10 mouse cellular contexts compared by ENCODE assay signal in genomic region chr5:65348168-65348567, GRCm38 (mm10). TPM values are rescaled to one million over a fixed set of nuclear protein-coding genes. Genes with fewer than 3 reads are reported as not detected.
DNase-seq lines count a peak whose midpoint lies in the region; ATAC-seq lines count a peak whose summit lies in the region.
"Had no signal": no experiment of that assay in that cellular context is flagged by ENCODE, and none has a peak within 500 bp of the region (broad histone marks: within the 10 kb centered on the region; RNA-seq: fewer than 3 reads in every experiment).

Gene Klb (plus strand): TSS chr5:65348314.

- 0 out of 2 replicates have a peak, but pooled peaks cover 3% of the 10 kb centered on the region for H3K4me1 ChIP-seq in forebrain, embryonic 12.5 days
- peaks cover 8% of the 10 kb centered on the region for H3K4me1 ChIP-seq in forebrain, embryonic 10.5 days
- no peaks in the 10 kb centered on the region for H3K4me1 ChIP-seq in neural tube, embryonic 11.5 days (ENCODE audit: control insufficient read depth, insufficient read depth, low read length)
- H3K4me1 ChIP-seq in liver, embryonic 11.5 days (replicated peaks; ENCODE audit: control insufficient read depth, insufficient read depth, low read length) = no peaks in the 10 kb centered on the region
- H3K4me1 ChIP-seq: megakaryocyte, embryonic 14.5 days had no signal

- DNase-seq in forebrain, embryonic 10.5 days (ENCODE audit: extremely low spot score, low spot score) = no peak
- peak; percentile 30 for DNase-seq in neural tube, embryonic 11.5 days (ENCODE audit: low spot score)
- DNase-seq in neural tube, embryonic 10.5 days (ENCODE audit: extremely low spot score, low spot score) = no peak
- no peak for DNase-seq in liver, embryonic 11.5 days (ENCODE audit: low spot score)
- DNase-seq in yolk sac, embryonic 10.5 days (ENCODE audit: low spot score) = peak; percentile 87
- no peak for DNase-seq in gastrocnemius, postnatal 25 days
- DNase-seq: kidney, adult 18-20 months had no signal

- no peaks in the 10 kb centered on the region for H3K36me3 ChIP-seq in forebrain, embryonic 12.5 days (replicated peaks)
- H3K36me3 ChIP-seq in forebrain, embryonic 10.5 days (replicated peaks) = no peaks in the 10 kb centered on the region
- H3K36me3 ChIP-seq in neural tube, embryonic 11.5 days (ENCODE audit: control insufficient read depth, insufficient read depth, low read length) = no peaks in the 10 kb centered on the region
- H3K36me3 ChIP-seq in liver, embryonic 11.5 days (ENCODE audit: control insufficient read depth, insufficient read depth, low read length) = no peaks in the 10 kb centered on the region

- peak within 1 kb of the TSS; percentile 13; the same call in 1 of the 2 replicates for H3K4me2 ChIP-seq in forebrain, embryonic 12.5 days
- H3K4me2 ChIP-seq in neural tube, embryonic 11.5 days (ENCODE audit: low read depth) = peak within 1 kb of the TSS; percentile 12
- peak within 1 kb of the TSS; percentile 16; the same call in 1 of the 2 replicates for H3K4me2 ChIP-seq in liver, embryonic 11.5 days

- WGBS in forebrain, embryonic 12.5 days = 57% methylated on average over 15 of the region's 15 CpGs
- 63% methylated on average over 15 of the region's 15 CpGs for WGBS in forebrain, embryonic 10.5 days
- 17% methylated on average over 15 of the region's 15 CpGs for WGBS in neural tube, embryonic 11.5 days
- WGBS in liver, embryonic 11.5 days = 64% methylated on average over 15 of the region's 15 CpGs

- no peak within 1 kb of the TSS for H3K9ac ChIP-seq in forebrain, embryonic 12.5 days
- peak within 1 kb of the TSS; percentile 24 for H3K9ac ChIP-seq in neural tube, embryonic 11.5 days (ENCODE audit: low read length)
- no peak within 1 kb of the TSS for H3K9ac ChIP-seq in liver, embryonic 11.5 days (ENCODE audit: low read depth, low read length)

- no peak for ATAC-seq in forebrain, embryonic 12.5 days (ENCODE audit: low FRiP score)
- no peak for ATAC-seq in neural tube, embryonic 11.5 days (ENCODE audit: insufficient read depth, low FRiP score, low TSS enrichment)
- no peak for ATAC-seq in liver, embryonic 11.5 days (replicated peaks; ENCODE audit: low FRiP score)
- ATAC-seq in frontal cortex, adult (ENCODE audit: low TSS enrichment) = no peak

- H3K27ac ChIP-seq in forebrain, embryonic 12.5 days = no peak within 1 kb of the TSS
- no peak within 1 kb of the TSS for H3K27ac ChIP-seq in forebrain, embryonic 10.5 days
- H3K27ac ChIP-seq in neural tube, embryonic 11.5 days (ENCODE audit: low read depth, low read length) = no peak within 1 kb of the TSS
- no peak within 1 kb of the TSS for H3K27ac ChIP-seq in liver, embryonic 11.5 days (ENCODE audit: low read depth, low read length)

- no peak within 1 kb of the TSS for H3K4me3 ChIP-seq in forebrain, embryonic 12.5 days (replicated peaks)
- H3K4me3 ChIP-seq in forebrain, embryonic 10.5 days = no peak within 1 kb of the TSS
- no peak within 1 kb of the TSS for H3K4me3 ChIP-seq in neural tube, embryonic 11.5 days (ENCODE audit: low read depth, low read length)
- H3K4me3 ChIP-seq in liver, embryonic 11.5 days (ENCODE audit: low read depth, low read length) = peak within 1 kb of the TSS; percentile 37
- H3K4me3 ChIP-seq: megakaryocyte, embryonic 14.5 days had no signal

- H3K9me3 ChIP-seq in forebrain, embryonic 12.5 days = no peaks in the 10 kb centered on the region
- H3K9me3 ChIP-seq in forebrain, embryonic 10.5 days = no peaks in the 10 kb centered on the region
- no peaks in the 10 kb centered on the region for H3K9me3 ChIP-seq in neural tube, embryonic 11.5 days (ENCODE audit: control insufficient read depth, low read length)
- no peaks in the 10 kb centered on the region for H3K9me3 ChIP-seq in liver, embryonic 11.5 days (ENCODE audit: control insufficient read depth, low read length)
- H3K9me3 ChIP-seq: megakaryocyte, embryonic 14.5 days had no signal

- no peaks in the 10 kb centered on the region for H3K27me3 ChIP-seq in forebrain, embryonic 12.5 days
- H3K27me3 ChIP-seq in forebrain, embryonic 10.5 days (ENCODE audit: poor library complexity, severe bottlenecking) = no peaks in the 10 kb centered on the region
- H3K27me3 ChIP-seq in neural tube, embryonic 11.5 days (ENCODE audit: control insufficient read depth, insufficient read depth, low read length) = no peaks in the 10 kb centered on the region
- no peaks in the 10 kb centered on the region for H3K27me3 ChIP-seq in liver, embryonic 11.5 days (replicated peaks; ENCODE audit: control insufficient read depth, insufficient read depth, low read length)

RNA-seq across cellular contexts. Expression of gene Klb, which starts in this region (rescaled TPM):
- 0.13 TPM in 1 of 2 replicates, not detected in the other for polyA plus RNA-seq in forebrain, embryonic 12.5 days (2016; fragmentation: Nextera tagmentation; extraction: Ambion mirVana)
- polyA plus RNA-seq in forebrain, embryonic 10.5 days (2016; fragmentation: Nextera tagmentation; extraction: Ambion mirVana) = 0.04 and 0.12 TPM in 2 replicates
- 0.08 TPM in 1 of 2 replicates, not detected in the other for polyA plus RNA-seq in neural tube, embryonic 11.5 days (2014; fragmentation: Nextera tagmentation; extraction: Ambion mirVana)
- polyA plus RNA-seq in liver, embryonic 11.5 days (2014; fragmentation: Nextera tagmentation; extraction: Ambion mirVana) = 10.8 and 11.6 TPM in 2 replicates
- total RNA-seq in gastrocnemius, postnatal 25 days (2021) = under 1 TPM; 0.18 to 0.64 TPM

Comparison
In these comparisons a context has a peak if more than half of its experiments do, and no peak if none do; other contexts are left out.
1. RNA of gene Klb (polyA plus RNA-seq): 10.8 to 11.6 TPM in liver, embryonic 11.5 days; 0.13 TPM in forebrain, embryonic 12.5 days, 0.04 to 0.12 TPM in forebrain, embryonic 10.5 days and 0.08 TPM in neural tube, embryonic 11.5 days; every median in the first group is over 10 times any median in the second.
2. Peak in DNase-seq, H3K9ac ChIP-seq and H3K4me2 ChIP-seq in neural tube, embryonic 11.5 days; RNA of the gene not detected or under 1 TPM.
3. Peak in every context shown above with its lines, with median percentiles within 50 percentile points of each other: H3K4me2 ChIP-seq.